Mouse (Mus musculus): ENCODE measurements around the gene Ifngr1.

GRCm38 (mm10) chr10:19546825-19547224, 44.9 kb upstream of the Ifngr1 start:
- TF ChIP-seq CTCF (IDR thresholded peaks at IDR 0.05; ENCODE audit: low read depth, low read length) (no peak), GATA1 (IDR thresholded peaks at IDR 0.05; ENCODE audit: borderline replicate concordance, low read length) (no peak), TAL1 (conservative IDR thresholded peaks at IDR 0.05; ENCODE audit: low read depth, low read length) (no peak), POLR2AphosphoS5 (IDR thresholded peaks at IDR 0.05; ENCODE audit: insufficient replicate concordance, low read depth, low read length) (no peak)
